Mouse (Mus musculus) bone marrow, adult 2 months (tissue): Measurements from ENCODE around the gene 9330159F19Rik. TPM values are rescaled to one million over a fixed set of nuclear protein-coding genes. Genes with fewer than 3 reads are reported as not detected.

Experiments
- H3K27ac ChIP-seq: fragments of 200-500 bp; 2 replicates; pipeline ENCODE4 v1.5.1; 2012; ENCODE audit warnings: low read depth, mild to moderate bottlenecking, control low read depth, inconsistent platforms, low read length; ENCODE audit not compliant: control insufficient read depth, poor library complexity, insufficient read depth
- H3K4me1 ChIP-seq: fragments of 200-500 bp; 2 replicates; pipeline ENCODE4 v1.6.1; 2011; ENCODE audit warnings: low read length; ENCODE audit not compliant: control insufficient read depth, insufficient read depth
- H3K4me3 ChIP-seq: fragments of 200-500 bp; replicated peaks from 2 replicates; pipeline ENCODE3; 2011; ENCODE audit warnings: mild to moderate bottlenecking, low read depth, low read length, control low read depth; ENCODE audit not compliant: control insufficient read depth
- CTCF ChIP-seq: fragments of 200-500 bp; IDR thresholded peaks from 2 replicates; pipeline ENCODE4 v1.5.1; 2011; ENCODE audit warnings: low read length, control low read depth; ENCODE audit not compliant: control insufficient read depth, insufficient read depth
- POLR2A ChIP-seq: fragments of 200-500 bp; IDR thresholded peaks from 2 replicates; pipeline ENCODE4 v1.6.1; 2011; ENCODE audit warnings: low read depth, mild to moderate bottlenecking, control low read depth, low read length, borderline replicate concordance; ENCODE audit not compliant: control insufficient read depth
- WGBS: fragments of 180-500 bp; shearing (Covaris S2); methylation state at CpG from one replicate; pipeline ENCODE4 v1.1.7; 2018; 5-methylcytosine and 5-hydroxymethylcytosine counted together
- polyA plus RNA-seq: library from polyadenylated mRNA; stranded (reverse); fragments of >200 nt; gene quantifications from 2 replicates; pipeline ENCODE4 v1.2.4, GENCODE M21; 2011; ENCODE audit warnings: low replicate concordance; ENCODE audit not compliant: missing spikeins, insufficient read depth, insufficient read length

9330159F19Rik gene
- polyA plus RNA-seq, 1 experiment = 0.67 TPM

- no peak overlapping the region for H3K27ac ChIP-seq
- TF ChIP-seq POLR2A (no peak), CTCF (no peak)
Observed at GRCm38 (mm10) chr10:29231208-29231607, 19.8 kb downstream of the 9330159F19Rik start.

More at GRCm38 (mm10) chr10:29231208-29231607, 19.8 kb downstream of the 9330159F19Rik start:
- H3K4me3 ChIP-seq = no peak overlapping the region
- no peaks in the 10 kb centered on the region for H3K4me1 ChIP-seq
- WGBS = 88% methylated on average over 2 of the region's 2 CpGs

Other genes starting within 250 kb of the 9330159F19Rik start
- not detected in 2 replicates for gene 2310057J18Rik, start 225.3 kb upstream of the 9330159F19Rik start, polyA plus RNA-seq
- not detected in 2 replicates for gene Soga3, start 67.8 kb upstream of the 9330159F19Rik start, polyA plus RNA-seq
- 3.6 and 4.6 TPM in 2 replicates for gene Gm49353, start 12.7 kb upstream of the 9330159F19Rik start, polyA plus RNA-seq
- gene Echdc1, start 101.6 kb downstream of the 9330159F19Rik start, polyA plus RNA-seq = 2.5 and 5.8 TPM in 2 replicates
- 17.5 and 30.0 TPM in 2 replicates for gene Rnf146, start 150.8 kb downstream of the 9330159F19Rik start, polyA plus RNA-seq